Mouse (Mus musculus) myocyte (in vitro differentiated cells): ENCODE data around the gene Cyp4v3.

Source experiments
- E2F4 ChIP-seq: IDR thresholded peaks from one replicate; pipeline ENCODE4 v1.6.1; 2011; ENCODE audit warnings: mild to moderate bottlenecking, control low read depth, moderate library complexity; ENCODE audit not compliant: insufficient read depth
- MAX ChIP-seq: IDR thresholded peaks from one replicate; pipeline ENCODE4 v1.6.1; 2011; ENCODE audit warnings: low read depth, mild to moderate bottlenecking, control low read depth
- MYOD1 ChIP-seq, 3 experiments: IDR thresholded peaks; one replicate each; pipeline ENCODE4 v1.6.1; 2011; ENCODE audit warnings: control low read depth in 2 of 3, low read depth in 2 of 3, mild to moderate bottlenecking in 2 of 3, moderate library complexity in 1 of 3; ENCODE audit not compliant: insufficient read length in 2 of 3, control insufficient read depth in 1 of 3
- MYOG ChIP-seq, 3 experiments: IDR thresholded peaks; one replicate each; pipeline ENCODE4 v1.6.1; 2011; ENCODE audit warnings: control low read depth in 2 of 3, low read depth in 2 of 3, mild to moderate bottlenecking in 2 of 3; ENCODE audit not compliant: insufficient read length in 2 of 3, control insufficient read depth in 1 of 3, insufficient read depth in 1 of 3
- POLR2A ChIP-seq: IDR thresholded peaks from one replicate; pipeline ENCODE4 v1.6.1; 2011; ENCODE audit warnings: low read depth, mild to moderate bottlenecking, control low read depth, moderate library complexity; ENCODE audit not compliant: insufficient read length
- POLR2AphosphoS2 ChIP-seq: IDR thresholded peaks from one replicate; pipeline ENCODE4 v1.6.1; 2011; ENCODE audit warnings: low read depth, control low read depth; ENCODE audit not compliant: insufficient read length
- REST ChIP-seq: IDR thresholded peaks from one replicate; pipeline ENCODE4 v1.6.1; 2011; ENCODE audit warnings: mild to moderate bottlenecking, control low read depth, moderate library complexity; ENCODE audit not compliant: insufficient read depth, insufficient read length
- SRF ChIP-seq: IDR thresholded peaks from one replicate; pipeline ENCODE4 v1.6.1; 2011; ENCODE audit warnings: low read depth; ENCODE audit not compliant: control insufficient read depth, insufficient read length
- TCF12 ChIP-seq: IDR thresholded peaks from one replicate; pipeline ENCODE4 v1.6.1; 2011; ENCODE audit warnings: mild to moderate bottlenecking, control low read depth; ENCODE audit not compliant: poor library complexity, insufficient read depth, severe bottlenecking
- TCF3 ChIP-seq: IDR thresholded peaks from one replicate; pipeline ENCODE4 v1.6.1; 2011; ENCODE audit warnings: low read depth, control low read depth; ENCODE audit not compliant: insufficient read length
- USF1 ChIP-seq: IDR thresholded peaks from one replicate; pipeline ENCODE4 v1.6.1; 2011; ENCODE audit warnings: low read depth, mild to moderate bottlenecking, control low read depth, moderate library complexity

- no peak for TF ChIP-seq MYOG (IDR thresholded peaks at IDR 0.05; ENCODE audit: control insufficient read depth in 1 of 3, insufficient read depth in 1 of 3, insufficient read length in 2 of 3, low read depth in 2 of 3)
- no peak for TF ChIP-seq USF1
- no peak for TF ChIP-seq E2F4
- no peak for TF ChIP-seq POLR2AphosphoS2
- no peak for TF ChIP-seq TCF12
- TF ChIP-seq MYOD1 (IDR thresholded peaks at IDR 0.05; ENCODE audit: control insufficient read depth in 1 of 3, insufficient read length in 2 of 3, low read depth in 2 of 3), result no peak
- TF ChIP-seq MAX, result no peak
- no peak for TF ChIP-seq REST
- TF ChIP-seq POLR2A, result no peak
- TF ChIP-seq SRF, result no peak
- TF ChIP-seq TCF3, result no peak
These were observed 26.1 kb upstream of the Cyp4v3 start for GRCm38 (mm10) chr8:45359091-45359605.
